Mouse (Mus musculus): ENCODE results near the gene Mpz. TPM values are rescaled to one million over a fixed set of nuclear protein-coding genes. Genes with fewer than 3 reads are reported as not detected.
"Not testable (repeated sequence)": the region's sequence is repeated elsewhere in the genome, so short reads cannot be mapped to it uniquely, and the experiment has no call there.

Mpz gene
- polyA plus RNA-seq, 1 experiment from 2014 or later: 1.2 TPM

DNA sequence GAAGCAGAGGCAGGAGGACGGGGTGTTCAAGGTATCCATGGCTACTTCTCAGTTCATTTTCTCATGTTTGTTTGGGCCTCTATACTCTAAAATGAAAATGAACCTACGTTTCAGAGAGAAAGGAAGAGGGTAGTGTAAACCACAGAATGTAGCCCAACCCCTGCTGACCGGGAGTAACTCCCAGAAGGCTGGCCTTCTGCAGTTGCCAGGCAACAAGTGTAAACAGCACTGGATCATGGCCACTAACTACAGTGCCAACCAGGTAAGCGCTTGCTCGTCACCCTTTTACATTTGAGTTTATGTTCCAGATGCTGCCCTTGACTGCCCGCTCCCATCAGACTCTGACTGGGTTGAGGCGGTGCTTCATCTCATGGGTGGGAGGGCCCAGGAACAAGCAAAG, 27.6 kb upstream of the Mpz start:
- no peak overlapping the region for H3K27ac ChIP-seq
- no peak overlapping the region for H3K4me3 ChIP-seq (replicated peaks; ENCODE audit: low read depth, low read length)
- H3K4me1 ChIP-seq (replicated peaks; ENCODE audit: insufficient read depth, low read length): no peaks in the 10 kb centered on the region
- ATAC-seq (replicated peaks; ENCODE audit: low FRiP score, low read depth): peak; percentile 77
- TF ChIP-seq CTCF (IDR thresholded peaks at IDR 0.05; ENCODE audit: low read depth): no peak
- DNase-seq (ENCODE audit: low spot score): peak; percentile 62
- H3K4me2 ChIP-seq (ENCODE audit: low read length): no peak overlapping the region
- no peaks in the 10 kb centered on the region for H3K27me3 ChIP-seq (ENCODE audit: insufficient read depth, low read length)
- H3K36me3 ChIP-seq (ENCODE audit: insufficient read depth, low read length): no peaks in the 10 kb centered on the region
- 31% methylated on average over 7 of the region's 7 CpGs for WGBS
- H3K9me3 ChIP-seq (replicated peaks; ENCODE audit: low read length): no peaks in the 10 kb centered on the region
- no peak overlapping the region for H3K9ac ChIP-seq (ENCODE audit: low read depth, low read length)

DNA sequence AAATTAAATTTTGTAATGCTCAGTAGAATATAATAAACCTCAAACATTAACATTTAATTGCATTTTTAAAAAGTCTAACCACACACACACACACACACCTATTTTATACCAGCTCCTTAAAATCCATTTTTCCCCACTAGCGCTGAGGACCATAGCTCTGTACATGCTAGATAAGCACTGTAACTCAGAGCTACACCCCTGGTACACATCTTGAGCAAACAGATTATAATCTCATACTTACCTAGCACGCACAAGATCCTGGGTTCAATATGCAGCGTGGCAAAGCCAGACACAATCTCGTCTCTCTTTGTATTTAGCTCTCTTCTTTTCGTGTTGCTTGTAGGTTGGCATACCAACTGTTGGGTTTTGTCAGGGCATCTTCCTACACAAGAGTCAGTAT, 26.1 kb upstream of the Mpz start:
- H3K9me3 ChIP-seq (replicated peaks; ENCODE audit: low read length): no peaks in the 10 kb centered on the region
- TF ChIP-seq CTCF (IDR thresholded peaks at IDR 0.05; ENCODE audit: low read depth): no peak
- ATAC-seq (replicated peaks; ENCODE audit: low FRiP score, low read depth): no peak

DNA sequence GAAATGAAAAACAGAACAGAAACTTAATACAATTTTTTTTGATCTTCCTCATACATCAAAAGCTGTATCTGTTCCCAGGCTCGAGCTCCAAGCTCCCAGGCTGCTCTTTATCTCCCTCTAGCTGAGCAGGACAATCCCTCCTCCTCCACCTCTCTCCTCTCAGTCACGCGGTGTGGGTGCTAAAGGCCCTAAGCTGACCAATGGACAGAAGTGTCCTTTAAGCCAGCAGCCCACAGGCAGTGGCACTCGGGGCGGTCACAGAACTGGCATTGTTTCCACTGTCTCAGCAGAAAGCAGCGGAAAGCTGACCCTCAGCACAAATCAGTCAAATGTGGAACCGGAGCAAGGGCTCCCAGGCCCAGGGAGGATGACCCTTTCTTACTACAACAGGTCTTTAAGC, 21.3 kb upstream of the Mpz start:
- no peaks in the 10 kb centered on the region for H3K27me3 ChIP-seq (ENCODE audit: insufficient read depth, low read length)
- H3K9ac ChIP-seq (ENCODE audit: low read depth, low read length): no peak overlapping the region
- peak; percentile 54; the same call in 1 of the 2 replicates for TF ChIP-seq CTCF (IDR thresholded peaks at IDR 0.05; ENCODE audit: low read depth)
- no peaks in the 10 kb centered on the region for H3K9me3 ChIP-seq (replicated peaks; ENCODE audit: low read length)
- H3K4me2 ChIP-seq (ENCODE audit: low read length): no peak overlapping the region
- peak; percentile 71 for DNase-seq (ENCODE audit: low spot score)
- H3K4me1 ChIP-seq (replicated peaks; ENCODE audit: insufficient read depth, low read length): no peaks in the 10 kb centered on the region
- ATAC-seq (replicated peaks; ENCODE audit: low FRiP score, low read depth): peak; percentile 94
- no peak overlapping the region for H3K27ac ChIP-seq
- H3K4me3 ChIP-seq (replicated peaks; ENCODE audit: low read depth, low read length): no peak overlapping the region
- 46% methylated on average over 7 of the region's 7 CpGs for WGBS
- H3K36me3 ChIP-seq (ENCODE audit: insufficient read depth, low read length): peaks cover 22% of the 10 kb centered on the region

More for the DNA sequence above, 26.1 kb upstream of the Mpz start:
- peaks cover 4% of the 10 kb centered on the region; the same call in 1 of the 2 replicates for H3K36me3 ChIP-seq (ENCODE audit: insufficient read depth, low read length)
- H3K4me3 ChIP-seq (replicated peaks; ENCODE audit: low read depth, low read length): no peak overlapping the region
- H3K27ac ChIP-seq: no peak overlapping the region
- 88% methylated on average over 5 of the region's 5 CpGs for WGBS
- no peak overlapping the region for H3K9ac ChIP-seq (ENCODE audit: low read depth, low read length)
- no peaks in the 10 kb centered on the region for H3K27me3 ChIP-seq (ENCODE audit: insufficient read depth, low read length)
- H3K4me2 ChIP-seq (ENCODE audit: low read length): no peak overlapping the region
- H3K4me1 ChIP-seq (replicated peaks; ENCODE audit: insufficient read depth, low read length): no peaks in the 10 kb centered on the region
- DNase-seq (ENCODE audit: low spot score): no peak

DNA sequence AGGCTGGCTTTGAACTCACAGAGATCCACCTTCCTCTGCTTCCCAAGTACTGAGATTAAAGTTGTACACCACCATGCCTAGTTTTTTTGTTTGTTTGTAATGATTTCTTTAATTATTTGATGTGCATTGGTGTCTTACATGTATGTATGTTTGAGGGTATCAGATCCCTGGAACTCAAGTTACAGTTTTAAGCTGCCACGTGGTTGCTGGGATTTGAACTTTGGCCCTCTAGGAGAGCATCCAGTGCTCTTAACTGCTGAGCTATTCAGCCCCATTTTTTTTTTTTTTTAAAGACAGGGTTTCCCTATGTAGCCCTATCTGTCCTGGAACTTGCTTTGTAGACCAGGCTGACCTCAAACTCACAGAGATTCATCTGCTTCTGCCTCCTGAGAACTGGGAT, 19.5 kb upstream of the Mpz start:
- Histone ChIP-seq H3K27ac (no peak overlapping the region), H3K27me3 (ENCODE audit: insufficient read depth, low read length) (no peaks in the 10 kb centered on the region), H3K9me3 (replicated peaks; ENCODE audit: low read length) (no peaks in the 10 kb centered on the region), H3K9ac (ENCODE audit: low read depth, low read length) (no peak overlapping the region), H3K36me3 (ENCODE audit: insufficient read depth, low read length) (peaks cover 29% of the 10 kb centered on the region), H3K4me2 (ENCODE audit: low read length) (no peak overlapping the region), H3K4me3 (replicated peaks; ENCODE audit: low read depth, low read length) (no peak overlapping the region), H3K4me1 (replicated peaks; ENCODE audit: insufficient read depth, low read length) (no peaks in the 10 kb centered on the region)
- DNase-seq (ENCODE audit: low spot score): no peak
- WGBS: 72% methylated on average over 1 of the region's 1 CpGs
- no peak for TF ChIP-seq CTCF (IDR thresholded peaks at IDR 0.05; ENCODE audit: low read depth)
- no peak for ATAC-seq (replicated peaks; ENCODE audit: low FRiP score, low read depth)

DNA sequence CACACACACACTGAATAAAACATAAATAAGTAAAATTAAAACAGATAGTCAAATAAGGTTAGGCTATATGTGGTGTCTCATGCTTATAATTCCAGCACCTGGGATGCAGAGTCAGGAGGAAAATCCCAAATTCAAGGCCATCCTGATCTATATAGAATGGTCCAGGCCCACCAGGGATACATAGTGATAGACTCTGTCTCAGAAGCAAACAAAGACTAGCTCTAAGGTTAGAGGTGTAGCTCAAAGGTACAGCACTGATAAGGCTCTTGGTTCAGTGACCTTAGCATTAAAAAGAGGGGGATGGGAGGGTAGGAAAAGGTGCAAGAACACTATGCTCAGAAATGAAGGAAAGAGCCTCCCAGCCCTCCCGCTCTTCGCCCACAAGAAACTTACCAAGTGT, 14.9 kb upstream of the Mpz start:
- no peaks in the 10 kb centered on the region for H3K27me3 ChIP-seq (ENCODE audit: insufficient read depth, low read length)
- no peak overlapping the region for H3K4me2 ChIP-seq (ENCODE audit: low read length)
- no peak for DNase-seq (ENCODE audit: low spot score)
- no peaks in the 10 kb centered on the region for H3K4me1 ChIP-seq (replicated peaks; ENCODE audit: insufficient read depth, low read length)
- WGBS: 95% methylated on average over 2 of the region's 2 CpGs
- TF ChIP-seq CTCF (IDR thresholded peaks at IDR 0.05; ENCODE audit: low read depth): no peak
- no peak for ATAC-seq (replicated peaks; ENCODE audit: low FRiP score, low read depth)
- H3K27ac ChIP-seq: no peak overlapping the region
- H3K9ac ChIP-seq (ENCODE audit: low read depth, low read length): no peak overlapping the region
- H3K4me3 ChIP-seq (replicated peaks; ENCODE audit: low read depth, low read length): no peak overlapping the region
- H3K36me3 ChIP-seq (ENCODE audit: insufficient read depth, low read length): peaks cover 36% of the 10 kb centered on the region
- H3K9me3 ChIP-seq (replicated peaks; ENCODE audit: low read length): no peaks in the 10 kb centered on the region

DNA sequence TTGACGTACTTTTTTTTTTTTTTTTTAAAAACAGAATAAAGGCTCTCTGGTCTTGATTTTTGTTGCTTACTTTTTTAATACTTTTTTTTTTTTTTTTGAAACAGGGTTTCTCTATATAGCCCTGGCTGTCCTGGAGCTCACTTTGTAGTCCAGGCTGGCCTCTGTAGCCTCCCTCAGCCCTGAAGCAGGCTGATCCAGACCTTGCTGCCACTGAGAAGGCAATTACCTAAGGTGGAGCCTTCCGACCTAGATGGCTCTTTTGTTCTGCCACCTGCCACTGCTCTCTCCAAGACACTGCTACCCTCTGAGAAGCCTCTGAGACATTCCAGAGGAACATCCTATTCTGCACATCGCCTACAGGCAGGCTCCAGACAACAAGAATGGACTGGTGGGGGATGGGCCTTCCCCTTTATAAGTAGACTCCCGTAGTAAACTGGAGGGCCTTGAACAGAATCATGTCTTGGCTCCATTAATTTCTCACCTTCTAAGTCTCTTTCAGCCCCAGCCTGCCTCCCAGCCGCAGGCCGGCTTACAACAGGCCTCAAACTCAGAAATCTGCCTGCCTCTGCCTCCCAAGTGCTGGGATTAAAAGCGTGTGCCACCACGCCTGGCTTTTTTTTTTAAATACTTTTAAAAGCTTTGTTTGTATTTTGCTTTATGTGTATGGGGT, 12.9 kb upstream of the Mpz start:
- not testable (repeated sequence) for H3K9me3 ChIP-seq (replicated peaks; ENCODE audit: low read length); DNase-seq (ENCODE audit: low spot score); H3K4me2 ChIP-seq (ENCODE audit: low read length); H3K4me3 ChIP-seq (replicated peaks; ENCODE audit: low read depth, low read length); H3K4me1 ChIP-seq (replicated peaks; ENCODE audit: insufficient read depth, low read length); H3K9ac ChIP-seq (ENCODE audit: low read depth, low read length); ATAC-seq (replicated peaks; ENCODE audit: low FRiP score, low read depth); H3K27ac ChIP-seq; H3K27me3 ChIP-seq (ENCODE audit: insufficient read depth, low read length)
- peaks cover 45% of the 10 kb centered on the region for H3K36me3 ChIP-seq (ENCODE audit: insufficient read depth, low read length)
- WGBS: 88% methylated on average over 8 of the region's 8 CpGs

DNA sequence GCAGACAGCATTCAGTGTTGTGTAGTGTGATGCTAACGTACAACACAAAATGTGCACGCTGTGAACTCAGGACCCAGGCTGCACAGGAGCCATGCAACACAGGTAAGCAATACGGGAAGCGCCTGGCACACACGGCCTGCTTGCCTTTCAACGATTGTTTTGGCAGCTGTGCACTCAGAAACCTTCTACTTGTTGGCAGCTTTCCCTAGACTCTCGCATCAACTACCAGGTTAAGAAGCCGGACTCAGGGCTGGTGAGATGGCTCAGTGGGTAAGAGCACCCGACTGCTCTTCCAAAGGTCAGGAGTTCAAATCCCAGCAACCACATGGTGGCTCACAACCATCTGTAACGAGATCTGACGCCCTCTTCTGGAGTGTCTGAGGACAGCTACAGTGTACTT, 7.5 kb upstream of the Mpz start:
- peaks cover 37% of the 10 kb centered on the region for H3K36me3 ChIP-seq (ENCODE audit: insufficient read depth, low read length)
- not testable (repeated sequence) for H3K27ac ChIP-seq; DNase-seq (ENCODE audit: low spot score); ATAC-seq (replicated peaks; ENCODE audit: low FRiP score, low read depth); H3K27me3 ChIP-seq (ENCODE audit: insufficient read depth, low read length); H3K4me2 ChIP-seq (ENCODE audit: low read length); H3K4me1 ChIP-seq (replicated peaks; ENCODE audit: insufficient read depth, low read length); H3K9me3 ChIP-seq (replicated peaks; ENCODE audit: low read length); H3K4me3 ChIP-seq (replicated peaks; ENCODE audit: low read depth, low read length); H3K9ac ChIP-seq (ENCODE audit: low read depth, low read length)
- WGBS: 93% methylated on average over 9 of the region's 11 CpGs
